Mouse (Mus musculus) heart, postnatal 10 days (tissue): ENCODE measurements around the gene Gm21836. TPM values are rescaled to one million over a fixed set of nuclear protein-coding genes. Genes with fewer than 3 reads are reported as not detected.
"Not testable (repeated sequence)": the region's sequence is repeated elsewhere in the genome, so short reads cannot be mapped to it uniquely, and the experiment has no call there.

ENCODE experiments used
- DNase-seq, 2 experiments: peaks; one replicate each; pipeline ENCODE4 v3.0.0; 2021
- intact Hi-C: fragments of 180-260 bp; cut with DNase I; formaldehyde crosslinking; loops from one replicate; pipeline ENCODE4 v1.15.1; 2025
- total RNA-seq, 2 experiments: library from RNA; stranded (reverse); gene quantifications; 2 replicates each; pipeline ENCODE4 v1.2.3; 2021

Gene Gm21836
- not detected for total RNA-seq

- DNase-seq, intact Hi-C loops: not testable (repeated sequence)
Observed at GRCm38 (mm10) chr9:124493693-124494092, at the start of gene Gm21836. Gm21836 (minus strand) TSS chr9:124493793.

GRCm38 (mm10) chr9:124480361-124480980 is 13.1 kb downstream of the Gm21836 start:
- intact Hi-C loops: not testable (repeated sequence)
- peak; percentile 31 to 39 for DNase-seq

GRCm38 (mm10) chr9:124478081-124478480 is 15.5 kb downstream of the Gm21836 start:
- DNase-seq: peak; percentile 67 to 76

GRCm38 (mm10) chr9:124476096-124476902 is 17.3 kb downstream of the Gm21836 start, which contains the start of gene Ppp2r3d:
Ppp2r3d (minus strand) TSS chr9:124476898.
- peak in 1 of 2 experiments; percentile 12 for DNase-seq
- intact Hi-C loops: loop anchor here (1.0 kb wide), 1 partner anchor 37 kb away; no protein-coding TSS in a partner anchor

More at GRCm38 (mm10) chr9:124478081-124478480, 15.5 kb downstream of the Gm21836 start:
- intact Hi-C loops: no loop called here

- intact Hi-C loops: loop anchor here (1.0 kb wide), 1 partner anchor 36 kb away; no protein-coding TSS in a partner anchor
- no peak for DNase-seq
Observed at GRCm38 (mm10) chr9:124475689-124476088, 17.9 kb downstream of the Gm21836 start.

GRCm38 (mm10) chr9:124456572-124456971 is 37.0 kb downstream of the Gm21836 start:
- DNase-seq: peak; percentile 75 to 84
- intact Hi-C loops: no loop called here

Other genes with a start within 250 kb of the Gm21836 start
- 10 to 100 TPM; 10.8 to 14.8 TPM for gene 2010315B03Rik, start 181.1 kb downstream of the Gm21836 start, total RNA-seq
- gene Ppp2r3d, start 16.9 kb downstream of the Gm21836 start, total RNA-seq: 100 to 1,000 TPM; 146 to 151 TPM